Mouse (Mus musculus): ENCODE results near the gene Diras1. TPM values are rescaled to one million over a fixed set of nuclear protein-coding genes. Genes with fewer than 3 reads are reported as not detected.

Gene Diras1
- polyA plus RNA-seq, 1 experiment, result not detected

GRCm38 (mm10) chr10:81033586-81033985 is 8.1 kb upstream of the Diras1 start:
- Histone ChIP-seq H3K27ac (ENCODE audit: insufficient read depth, low read length) (no peak overlapping the region), H3K4me3 (ENCODE audit: insufficient read depth, low read length) (no peak overlapping the region), H3K4me1 (ENCODE audit: control insufficient read depth, insufficient read depth, low read length) (no peaks in the 10 kb centered on the region)
- TF ChIP-seq POLR2A (IDR thresholded peaks at IDR 0.05; ENCODE audit: low read depth, low read length), result no peak
- TF ChIP-seq CTCF (IDR thresholded peaks at IDR 0.05; ENCODE audit: borderline replicate concordance, insufficient read depth, low read length), result no peak

- TF ChIP-seq POLR2A (IDR thresholded peaks at IDR 0.05; ENCODE audit: low read depth, low read length) (no peak), CTCF (IDR thresholded peaks at IDR 0.05; ENCODE audit: borderline replicate concordance, insufficient read depth, low read length) (no peak)
- peaks cover 5% of the 10 kb centered on the region; the same call in 1 of the 2 replicates for H3K4me1 ChIP-seq (ENCODE audit: control insufficient read depth, insufficient read depth, low read length)
- no peak overlapping the region for H3K4me3 ChIP-seq (ENCODE audit: insufficient read depth, low read length)
- H3K27ac ChIP-seq (ENCODE audit: insufficient read depth, low read length), result no peak overlapping the region
Observed at GRCm38 (mm10) chr10:81029031-81029430, 3.6 kb upstream of the Diras1 start.

GRCm38 (mm10) chr10:81028219-81028618 is 2.8 kb upstream of the Diras1 start:
- Histone ChIP-seq H3K4me3 (ENCODE audit: insufficient read depth, low read length) (no peak overlapping the region), H3K4me1 (ENCODE audit: control insufficient read depth, insufficient read depth, low read length) (peaks cover 5% of the 10 kb centered on the region; the same call in 1 of the 2 replicates), H3K27ac (ENCODE audit: insufficient read depth, low read length) (no peak overlapping the region)
- TF ChIP-seq POLR2A (IDR thresholded peaks at IDR 0.05; ENCODE audit: low read depth, low read length) (no peak), CTCF (IDR thresholded peaks at IDR 0.05; ENCODE audit: borderline replicate concordance, insufficient read depth, low read length) (no peak)

GRCm38 (mm10) chr10:81027331-81027730 is 1.9 kb upstream of the Diras1 start:
- H3K4me3 ChIP-seq (ENCODE audit: insufficient read depth, low read length), result no peak overlapping the region
- H3K27ac ChIP-seq (ENCODE audit: insufficient read depth, low read length), result peak overlapping the region; percentile 5; the same call in 1 of the 2 replicates
- peaks cover 5% of the 10 kb centered on the region; the same call in 1 of the 2 replicates for H3K4me1 ChIP-seq (ENCODE audit: control insufficient read depth, insufficient read depth, low read length)
- TF ChIP-seq POLR2A (IDR thresholded peaks at IDR 0.05; ENCODE audit: low read depth, low read length) (no peak), CTCF (IDR thresholded peaks at IDR 0.05; ENCODE audit: borderline replicate concordance, insufficient read depth, low read length) (no peak)

- Histone ChIP-seq H3K27ac (ENCODE audit: insufficient read depth, low read length) (no peak overlapping the region), H3K4me1 (ENCODE audit: control insufficient read depth, insufficient read depth, low read length) (peaks cover 5% of the 10 kb centered on the region; the same call in 1 of the 2 replicates), H3K4me3 (ENCODE audit: insufficient read depth, low read length) (no peak overlapping the region)
- TF ChIP-seq CTCF (IDR thresholded peaks at IDR 0.05; ENCODE audit: borderline replicate concordance, insufficient read depth, low read length), result no peak
- no peak for TF ChIP-seq POLR2A (IDR thresholded peaks at IDR 0.05; ENCODE audit: low read depth, low read length)
Observed at GRCm38 (mm10) chr10:81026857-81027256, 1.4 kb upstream of the Diras1 start.

- Histone ChIP-seq H3K4me3 (ENCODE audit: insufficient read depth, low read length) (no peak overlapping the region), H3K27ac (ENCODE audit: insufficient read depth, low read length) (no peak overlapping the region), H3K4me1 (ENCODE audit: control insufficient read depth, insufficient read depth, low read length) (peaks cover 5% of the 10 kb centered on the region; the same call in 1 of the 2 replicates)
- no peak for TF ChIP-seq POLR2A (IDR thresholded peaks at IDR 0.05; ENCODE audit: low read depth, low read length)
- no peak for TF ChIP-seq CTCF (IDR thresholded peaks at IDR 0.05; ENCODE audit: borderline replicate concordance, insufficient read depth, low read length)
Observed at GRCm38 (mm10) chr10:81025047-81025621, 328 bp downstream of the Diras1 start.

- peaks cover 5% of the 10 kb centered on the region; the same call in 1 of the 2 replicates for H3K4me1 ChIP-seq (ENCODE audit: control insufficient read depth, insufficient read depth, low read length)
- TF ChIP-seq POLR2A (IDR thresholded peaks at IDR 0.05; ENCODE audit: low read depth, low read length) (no peak), CTCF (IDR thresholded peaks at IDR 0.05; ENCODE audit: borderline replicate concordance, insufficient read depth, low read length) (no peak)
- no peak overlapping the region for H3K27ac ChIP-seq (ENCODE audit: insufficient read depth, low read length)
- H3K4me3 ChIP-seq (ENCODE audit: insufficient read depth, low read length), result no peak overlapping the region
Observed at GRCm38 (mm10) chr10:81024346-81024937, 1.0 kb downstream of the Diras1 start.

- no peak overlapping the region for H3K4me3 ChIP-seq (ENCODE audit: insufficient read depth, low read length)
- TF ChIP-seq POLR2A (IDR thresholded peaks at IDR 0.05; ENCODE audit: low read depth, low read length) (no peak), CTCF (IDR thresholded peaks at IDR 0.05; ENCODE audit: borderline replicate concordance, insufficient read depth, low read length) (peak; percentile 42; the same call in 1 of the 2 replicates)
Observed at GRCm38 (mm10) chr10:81022744-81023143, 2.7 kb downstream of the Diras1 start.

GRCm38 (mm10) chr10:81021547-81022110 is 3.8 kb downstream of the Diras1 start:
- Histone ChIP-seq H3K27ac (ENCODE audit: insufficient read depth, low read length) (no peak overlapping the region), H3K4me3 (ENCODE audit: insufficient read depth, low read length) (no peak overlapping the region), H3K4me1 (ENCODE audit: control insufficient read depth, insufficient read depth, low read length) (no peaks in the 10 kb centered on the region)
- TF ChIP-seq CTCF (IDR thresholded peaks at IDR 0.05; ENCODE audit: borderline replicate concordance, insufficient read depth, low read length), result no peak
- no peak for TF ChIP-seq POLR2A (IDR thresholded peaks at IDR 0.05; ENCODE audit: low read depth, low read length)

More at GRCm38 (mm10) chr10:81022744-81023143, 2.7 kb downstream of the Diras1 start:
- Histone ChIP-seq H3K27ac (ENCODE audit: insufficient read depth, low read length) (no peak overlapping the region), H3K4me1 (ENCODE audit: control insufficient read depth, insufficient read depth, low read length) (peaks cover 4% of the 10 kb centered on the region; the same call in 1 of the 2 replicates)

GRCm38 (mm10) chr10:81020207-81020606 is 5.3 kb downstream of the Diras1 start:
- Histone ChIP-seq H3K27ac (ENCODE audit: insufficient read depth, low read length) (no peak overlapping the region), H3K4me3 (ENCODE audit: insufficient read depth, low read length) (no peak overlapping the region), H3K4me1 (ENCODE audit: control insufficient read depth, insufficient read depth, low read length) (no peaks in the 10 kb centered on the region)
- TF ChIP-seq POLR2A (IDR thresholded peaks at IDR 0.05; ENCODE audit: low read depth, low read length) (no peak), CTCF (IDR thresholded peaks at IDR 0.05; ENCODE audit: borderline replicate concordance, insufficient read depth, low read length) (no peak)
